Mouse (Mus musculus) small intestine, adult 2 months (tissue): ENCODE results near the gene Hipk3.

Experiments
- CTCF ChIP-seq: fragments of 200-500 bp; IDR thresholded peaks from 2 replicates; pipeline ENCODE4 v1.5.1; 2012; ENCODE audit warnings: low read depth, mild to moderate bottlenecking, control low read depth, inconsistent platforms, low read length, moderate library complexity, mixed read lengths; ENCODE audit not compliant: insufficient replicate concordance, insufficient read length; ENCODE audit errors: extremely low read depth
- POLR2A ChIP-seq: fragments of 200-500 bp; IDR thresholded peaks from 2 replicates; pipeline ENCODE4 v1.6.1; 2012; ENCODE audit warnings: low read depth, mild to moderate bottlenecking, control low read depth, inconsistent platforms, low read length, moderate library complexity

GRCm38 (mm10) chr2:104477398-104478015, 16.7 kb downstream of the Hipk3 start:
- no peak for TF ChIP-seq POLR2A
- TF ChIP-seq CTCF: no peak
